Mouse (Mus musculus) cerebellum, postnatal 4 days (tissue): ENCODE measurements around the gene Ly6g6f.
"Not testable (repeated sequence)": the region's sequence is repeated elsewhere in the genome, so short reads cannot be mapped to it uniquely, and the experiment has no call there.

Experiments used
- DNase-seq, 2 experiments: peaks; one replicate each; pipeline ENCODE4 v3.0.0; 2022; ENCODE audit warnings: low spot score in 2 of 2, mixed read lengths in 1 of 2

Gene Ly6g6f

GRCm38 (mm10) chr17:35085208-35085865 lies at the start of gene Ly6g6f:
TSS of gene Ly6g6f (minus strand) at chr17:35085610.
- DNase-seq, result no peak

GRCm38 (mm10) chr17:35134801-35135590 lies 49.6 kb upstream of the Ly6g6f start, which contains the start of gene Bag6:
TSS of gene Bag6 (plus strand) at chr17:35135178.
- peak; percentile 84 to 96 for DNase-seq

DNA sequence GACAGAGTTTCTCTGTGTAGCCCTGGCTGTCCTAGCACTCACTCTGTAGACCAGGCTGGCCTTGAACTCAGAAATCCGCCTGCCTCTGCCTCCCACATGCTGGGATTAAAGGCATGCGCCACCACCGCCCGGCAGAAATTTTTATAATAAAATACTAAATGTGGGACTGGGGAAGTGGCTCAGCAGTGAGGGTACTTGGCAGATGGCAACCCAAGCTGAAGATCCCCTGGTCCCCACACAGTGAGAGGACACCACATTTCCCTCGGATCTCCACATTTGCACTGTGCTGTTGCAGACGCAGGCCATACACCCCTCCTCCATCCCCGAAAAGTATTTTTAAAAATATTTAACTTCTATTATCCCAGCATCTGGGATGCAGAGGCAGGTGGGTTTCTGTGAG lies 48.1 kb upstream of the Ly6g6f start:
- DNase-seq, result no peak

DNA sequence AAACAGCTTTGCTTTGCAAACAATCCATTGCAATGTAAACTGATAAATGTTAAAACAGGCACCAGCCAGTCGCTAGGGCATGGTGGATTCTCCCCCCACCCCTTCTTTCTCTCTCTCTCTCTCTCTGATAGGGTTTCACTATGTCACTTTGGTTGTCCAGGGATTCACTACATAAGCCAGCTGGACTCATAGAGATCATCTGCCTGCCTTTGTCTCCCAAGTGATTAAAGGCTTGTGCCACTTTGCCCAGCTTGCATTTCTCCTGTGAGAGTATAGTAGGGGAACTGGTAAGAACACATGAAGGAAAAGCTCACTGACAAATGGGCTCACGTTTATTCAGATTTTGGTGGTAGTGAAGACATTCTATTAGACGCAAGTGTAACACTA lies 46.8 kb upstream of the Ly6g6f start:
- DNase-seq, result no peak

- DNase-seq, result no peak
These were observed 46.2 kb upstream of the Ly6g6f start, which contains the start of gene Apom for GRCm38 (mm10) chr17:35131500-35132173. TSS of gene Apom (minus strand) at chr17:35132050.

- no peak for DNase-seq
These were observed 45.6 kb upstream of the Ly6g6f start for GRCm38 (mm10) chr17:35131038-35131437.

DNA sequence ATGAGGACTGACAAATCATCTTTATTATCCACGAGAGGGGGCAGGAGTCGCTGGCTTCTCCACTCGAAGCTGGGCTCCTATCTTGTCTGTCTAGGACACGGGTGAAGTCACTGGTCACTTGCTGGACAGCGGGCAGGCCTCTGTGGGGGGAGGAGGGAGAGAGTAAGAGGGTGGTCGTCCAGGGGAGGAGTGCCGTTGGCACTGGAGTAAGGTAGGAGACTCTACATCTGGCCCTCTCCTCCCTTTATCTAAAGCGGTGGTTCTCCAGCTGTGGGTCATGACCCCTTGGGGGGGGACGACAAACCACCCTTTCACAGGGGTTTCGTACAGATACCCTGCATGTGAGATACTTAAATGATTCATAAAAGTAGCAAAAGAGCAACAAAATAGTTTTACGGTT lies 43.6 kb upstream of the Ly6g6f start:
- no peak for DNase-seq

- DNase-seq, result no peak
These were observed 41.6 kb upstream of the Ly6g6f start for GRCm38 (mm10) chr17:35127017-35127416.

- peak; percentile 52 to 61 for DNase-seq
These were observed 40.8 kb upstream of the Ly6g6f start, which contains the start of gene D17H6S53E for GRCm38 (mm10) chr17:35126206-35126611. TSS of gene D17H6S53E (plus strand) at chr17:35126373.

GRCm38 (mm10) chr17:35125578-35125977 lies 40.2 kb upstream of the Ly6g6f start:
- DNase-seq, result no peak

DNA sequence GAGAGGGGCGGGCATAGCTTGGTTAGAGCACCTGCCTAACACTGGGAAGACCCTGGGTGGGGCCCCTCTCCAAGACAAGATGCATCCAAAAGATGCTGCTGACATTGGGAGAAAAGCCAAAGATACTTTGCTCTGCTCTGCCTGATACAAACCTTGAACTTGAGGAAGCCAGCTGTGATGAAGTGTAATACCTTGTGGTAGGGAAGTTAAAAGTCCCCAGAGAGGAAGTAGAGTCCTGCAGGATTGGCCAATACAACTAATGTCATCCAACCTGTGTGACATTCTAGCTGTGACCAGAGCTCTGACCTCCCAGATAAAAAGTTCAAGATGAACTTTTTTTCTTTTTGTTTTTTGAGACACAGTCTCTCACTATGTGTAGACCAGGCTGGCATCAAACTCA lies 39.7 kb upstream of the Ly6g6f start:
- no peak for DNase-seq

DNA sequence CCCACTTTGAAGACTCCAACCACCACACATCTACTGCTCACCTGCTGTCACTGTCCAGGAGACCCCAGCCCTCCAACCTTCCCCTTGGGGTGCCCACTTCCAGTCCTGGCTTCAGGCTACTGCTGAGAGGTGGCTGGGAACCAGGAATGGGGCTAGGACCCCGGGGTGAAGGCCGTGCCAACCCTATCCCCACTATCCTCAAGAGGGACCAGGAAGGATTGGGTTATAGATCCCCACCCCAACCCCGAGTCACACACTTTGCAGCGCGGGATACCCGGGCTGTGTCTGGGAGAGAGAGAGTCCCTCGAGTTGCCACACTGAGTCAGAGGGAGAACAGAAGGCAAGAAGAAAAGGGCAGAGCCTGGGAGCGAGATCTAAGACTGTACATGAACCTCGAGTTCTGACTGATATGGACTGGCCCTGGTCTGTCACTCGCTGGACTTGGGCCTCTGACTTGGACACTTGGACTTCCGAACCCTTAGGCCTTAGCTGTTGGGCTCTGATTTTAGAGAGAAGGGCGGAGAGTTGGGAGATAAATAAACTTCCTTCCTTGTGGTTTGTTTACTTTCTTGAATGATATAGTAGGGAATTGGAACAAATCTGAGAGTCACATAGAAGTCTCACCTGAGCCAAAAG lies 39.0 kb upstream of the Ly6g6f start:
- not testable (repeated sequence) for DNase-seq

DNA sequence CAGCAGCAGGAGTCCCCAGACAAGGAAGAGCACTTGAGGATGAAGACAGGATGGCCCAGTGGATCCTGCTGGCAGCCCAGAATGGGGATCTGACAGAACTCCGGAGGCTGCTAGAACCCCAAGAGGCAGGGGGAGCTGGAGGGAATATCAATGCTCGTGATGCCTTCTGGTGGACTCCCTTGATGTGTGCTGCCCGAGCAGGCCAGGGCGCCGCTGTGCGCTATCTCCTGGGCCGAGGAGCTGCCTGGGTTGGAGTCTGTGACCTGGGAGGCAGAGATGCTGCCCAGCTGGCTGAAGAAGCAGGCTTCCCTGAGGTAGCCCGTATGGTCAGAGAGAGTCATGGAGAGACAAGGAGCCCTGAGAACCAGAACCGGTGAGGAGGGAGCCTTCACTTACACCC lies 37.9 kb upstream of the Ly6g6f start:
- DNase-seq, result not testable (repeated sequence)

- peak in 1 of 2 experiments; percentile 58 for DNase-seq
These were observed 36.5 kb upstream of the Ly6g6f start, which contains the start of gene Csnk2b for GRCm38 (mm10) chr17:35121871-35122303. TSS of gene Csnk2b (minus strand) at chr17:35122053.

DNA sequence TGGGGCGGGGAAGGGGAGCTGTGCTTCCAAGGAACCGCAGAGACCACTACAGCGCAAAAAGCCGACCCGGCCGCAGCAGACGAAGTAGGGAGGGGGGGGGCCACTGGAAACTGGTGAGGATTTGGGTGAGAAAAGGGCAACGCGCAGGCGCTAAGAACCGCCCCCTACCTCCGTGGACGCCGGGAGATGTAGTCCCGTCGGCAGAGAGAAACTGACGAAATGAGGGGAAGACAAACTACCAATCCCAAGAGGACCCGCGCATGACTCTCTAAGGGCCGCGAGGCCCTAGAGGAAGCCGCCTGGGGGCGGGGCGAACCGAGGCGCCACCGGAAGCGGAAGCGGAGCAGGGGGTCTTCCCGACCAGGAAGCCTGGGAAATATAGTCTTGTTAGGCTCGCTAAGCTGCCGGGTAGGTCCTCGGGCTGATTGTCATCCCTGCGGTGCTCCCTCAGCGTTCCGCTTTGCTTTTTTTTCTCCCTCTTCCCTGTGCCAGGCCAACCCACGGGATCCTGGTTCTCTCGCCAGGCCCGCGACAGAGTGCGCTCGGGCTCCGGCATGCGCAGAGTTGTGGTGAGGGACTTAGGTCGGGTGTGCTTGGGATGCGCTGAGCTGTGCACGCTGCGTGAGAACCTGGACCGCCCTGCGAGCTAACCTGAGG lies 35.9 kb upstream of the Ly6g6f start, which contains the start of gene Gpank1:
Gene Gpank1, plus strand, starts transcription at position 313 of the 657 bp plus-strand sequence.
- DNase-seq, result peak; percentile 91 to 97

DNA sequence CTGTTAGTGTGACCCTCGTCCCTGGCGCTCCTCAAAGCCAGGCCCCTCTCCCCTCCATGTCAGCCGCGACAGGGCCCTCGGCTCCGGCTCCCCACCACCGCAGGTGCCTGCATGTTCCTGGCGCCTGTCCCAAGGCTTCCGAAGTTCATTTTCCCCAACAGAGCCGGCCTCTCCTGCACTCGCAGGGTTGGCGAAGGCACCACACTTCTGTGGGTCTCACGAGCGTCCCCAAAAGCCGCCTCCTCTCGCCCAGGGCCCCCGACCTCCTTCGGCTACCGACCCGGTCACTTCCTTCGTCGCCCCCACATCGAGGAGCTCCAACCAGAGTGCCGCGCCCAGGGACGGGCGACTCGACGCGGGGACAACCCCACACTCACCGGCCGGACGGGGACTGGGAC lies 35.3 kb upstream of the Ly6g6f start:
- DNase-seq, result no peak

DNA sequence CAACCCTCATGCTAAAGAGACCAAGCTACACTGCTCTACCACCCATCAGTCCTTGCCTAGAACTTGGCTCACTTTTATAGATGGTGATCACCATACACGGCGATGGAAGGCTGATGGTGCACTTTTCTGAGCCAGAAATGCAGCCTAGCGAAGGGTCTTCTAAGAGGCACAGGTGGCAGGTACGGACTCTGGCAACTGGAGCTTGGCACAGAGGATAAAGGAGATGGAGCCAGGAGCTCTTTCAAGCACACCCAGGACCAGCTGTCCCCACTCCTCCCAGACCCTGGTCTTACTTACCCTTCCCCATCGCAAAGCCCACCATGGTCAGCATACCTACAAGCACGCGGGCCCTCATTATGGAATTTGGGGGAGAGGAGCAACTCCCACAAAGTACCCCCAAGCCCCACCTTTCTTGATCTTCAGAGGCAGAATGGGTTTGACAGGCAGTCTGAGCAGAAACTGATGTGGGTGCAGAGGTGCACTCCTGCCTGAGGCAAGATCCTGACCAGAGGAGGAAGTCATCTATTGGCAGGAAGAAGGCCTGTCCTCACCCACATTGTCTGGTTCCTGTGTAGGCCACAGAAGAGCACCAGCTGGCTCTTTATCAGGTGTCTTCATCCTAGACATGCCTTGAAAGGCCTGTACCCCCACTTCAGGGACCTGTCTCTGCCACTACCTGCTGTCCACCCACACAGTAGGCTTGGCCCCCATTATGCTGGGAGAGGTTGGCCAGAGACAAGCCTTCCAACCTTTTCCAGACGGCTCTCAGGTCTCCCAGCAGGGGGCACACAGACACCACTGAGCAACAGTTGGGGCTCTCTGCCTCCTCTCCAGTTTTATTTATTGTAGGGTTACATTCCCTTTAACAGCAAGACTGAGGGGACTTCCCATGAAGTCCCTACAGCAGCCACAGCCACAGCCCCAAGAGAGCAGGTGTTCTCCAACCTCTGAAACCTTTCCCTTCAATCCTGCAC lies 29.9 kb upstream of the Ly6g6f start, which contains the start of gene Ly6g5b:
Gene Ly6g5b, minus strand, starts transcription at position 383 of the 974 bp plus-strand sequence.
- DNase-seq, result no peak

DNA sequence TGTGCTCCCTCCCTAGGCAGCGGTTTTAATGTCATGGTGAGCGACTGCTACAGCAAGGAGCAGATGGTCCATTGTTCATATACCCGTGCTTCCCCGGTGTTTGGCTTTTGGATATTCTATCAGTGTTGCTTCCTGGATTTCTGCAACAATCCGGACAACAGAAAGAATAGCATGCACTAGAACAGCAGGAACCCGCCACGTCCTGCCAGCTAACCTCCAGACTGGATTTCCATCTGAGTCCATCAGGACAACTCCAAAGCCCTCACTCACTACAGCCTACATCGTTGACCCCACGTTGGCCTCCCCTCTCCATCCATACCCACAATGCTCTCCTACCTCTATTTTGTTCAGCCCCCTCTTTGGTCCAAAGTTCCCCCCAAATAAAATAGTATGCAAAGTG lies 26.4 kb upstream of the Ly6g6f start:
- DNase-seq, result no peak

DNA sequence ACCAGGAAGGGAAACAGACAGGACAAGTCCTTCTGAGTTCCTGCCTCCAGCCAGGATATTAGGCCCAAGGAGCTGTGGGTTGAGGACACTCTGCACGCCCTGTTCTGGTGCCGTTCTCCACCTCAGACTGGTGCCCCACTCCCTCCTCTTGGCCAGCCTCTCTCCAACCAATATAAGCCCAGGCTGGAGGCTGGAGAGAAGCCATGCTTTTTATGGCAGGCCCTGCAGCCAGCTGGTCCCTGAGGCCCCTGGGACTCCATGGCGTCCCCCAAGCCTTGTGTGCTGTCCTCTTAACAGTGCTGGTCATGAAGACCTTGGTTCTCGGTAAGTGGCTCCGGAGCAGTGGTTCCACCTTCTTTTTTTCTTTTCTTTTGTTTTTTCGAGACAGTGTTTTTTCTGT lies 22.7 kb upstream of the Ly6g6f start, which contains the start of gene Ly6g5c:
Gene Ly6g5c, plus strand, starts transcription at position 183 of the 400 bp plus-strand sequence.
- DNase-seq, result peak in 1 of 2 experiments; percentile 46

GRCm38 (mm10) chr17:35106522-35106921 lies 21.1 kb upstream of the Ly6g6f start:
- DNase-seq, result no peak
